Mouse (Mus musculus): Measurements from ENCODE around the gene Myo18a.

Myo18a gene

GRCm38 (mm10) chr11:77871436-77871835 lies 108.4 kb downstream of the Myo18a start:
- DNase-seq (ENCODE audit: low spot score in 2 of 2): no peak

DNA sequence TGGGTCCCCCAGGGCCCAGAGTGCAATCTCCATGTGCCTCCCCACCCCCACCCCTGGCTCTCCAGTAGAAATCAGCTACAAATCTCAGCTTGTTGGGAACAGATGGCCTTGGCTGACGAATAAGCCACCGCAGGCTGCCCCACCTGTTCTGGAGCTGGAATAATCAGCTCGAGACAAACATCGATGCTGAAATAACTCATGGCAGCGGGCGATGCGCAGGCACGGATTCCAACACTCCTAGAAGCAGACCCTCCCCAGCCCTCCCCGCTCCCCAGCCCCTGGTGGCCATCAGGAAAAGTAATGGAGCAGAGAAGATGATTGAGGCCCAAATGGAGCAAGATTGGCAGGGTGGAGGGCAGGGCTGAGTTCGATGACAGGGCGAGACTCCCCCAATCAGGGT lies 109.2 kb downstream of the Myo18a start:
- no peak for DNase-seq (ENCODE audit: low spot score in 2 of 2)

DNA sequence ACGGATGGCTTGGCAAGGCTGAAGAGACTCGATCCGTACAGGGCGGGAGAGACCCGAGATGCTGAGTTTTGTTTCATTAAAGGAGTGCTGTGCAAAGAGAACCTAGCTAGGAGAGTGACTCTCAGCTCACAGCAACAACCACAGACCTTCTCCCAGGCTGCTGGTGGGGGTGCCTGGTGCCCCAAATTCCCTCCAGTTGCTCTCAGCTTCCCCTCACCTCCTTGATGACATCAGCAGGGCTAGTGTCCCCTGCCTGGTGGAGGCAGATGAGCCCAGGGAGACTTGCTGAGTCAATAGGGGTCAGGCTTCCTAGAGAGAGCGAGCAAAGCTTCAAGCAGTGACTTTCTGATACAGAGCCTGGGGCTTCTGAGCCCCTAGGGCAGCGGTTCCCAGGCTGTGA lies 109.6 kb downstream of the Myo18a start:
- DNase-seq (ENCODE audit: low spot score in 2 of 2): no peak

- no peak for DNase-seq (ENCODE audit: low spot score in 2 of 2)
These were observed 110.1 kb downstream of the Myo18a start for GRCm38 (mm10) chr11:77873116-77873515.

DNA sequence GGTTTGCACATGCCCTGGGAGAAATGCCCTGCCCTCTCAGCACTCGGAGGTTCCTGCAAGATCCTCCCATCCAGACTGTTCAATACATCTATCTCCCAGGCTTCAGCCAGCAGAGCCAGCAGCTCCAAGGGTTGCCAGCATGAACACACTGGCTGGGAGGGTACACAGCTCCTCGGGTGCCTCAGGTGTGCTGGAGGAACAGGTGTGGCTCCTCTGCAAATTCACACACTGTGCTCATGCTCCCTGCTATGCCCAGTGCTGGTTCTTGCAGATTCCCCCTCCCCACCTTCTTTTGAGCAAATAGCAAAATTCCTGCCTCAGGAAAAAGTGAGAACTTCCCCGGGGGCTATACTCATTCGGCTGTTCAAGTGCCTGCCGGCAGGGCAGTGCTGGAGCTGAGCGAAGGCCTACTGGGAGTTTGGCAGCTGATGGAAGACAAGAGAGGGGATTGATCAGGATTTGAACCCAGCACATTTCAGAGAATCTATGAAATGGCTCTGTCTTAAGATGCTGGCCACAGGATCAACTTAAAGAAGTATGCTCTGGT lies 111.7 kb downstream of the Myo18a start:
- DNase-seq (ENCODE audit: low spot score in 2 of 2): no peak

GRCm38 (mm10) chr11:77875269-77875668 lies 112.2 kb downstream of the Myo18a start:
- no peak for DNase-seq (ENCODE audit: low spot score in 2 of 2)

- no peak for DNase-seq (ENCODE audit: low spot score in 2 of 2)
These were observed 113.1 kb downstream of the Myo18a start for GRCm38 (mm10) chr11:77875847-77876759.

DNA sequence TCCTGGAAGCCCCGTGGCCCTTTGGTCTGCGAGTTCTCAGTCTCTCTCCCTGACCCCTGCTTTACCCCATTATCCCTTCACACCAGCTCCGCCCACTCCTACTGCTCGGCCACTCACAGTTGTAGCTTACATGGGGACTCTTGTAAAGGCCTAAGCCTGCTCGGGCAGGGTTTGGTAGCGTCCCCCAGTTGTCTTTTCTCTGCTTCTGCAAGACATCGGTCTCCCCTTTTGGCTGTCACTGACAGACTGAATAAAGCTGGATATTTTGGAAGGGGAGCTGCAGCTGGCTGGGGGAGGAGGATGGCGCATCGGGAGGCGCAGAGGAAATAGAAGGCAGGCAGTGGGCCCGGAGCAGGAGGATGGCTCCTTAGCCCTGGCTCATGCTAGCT lies 113.7 kb downstream of the Myo18a start:
- DNase-seq (ENCODE audit: low spot score in 2 of 2): no peak

- DNase-seq (ENCODE audit: low spot score in 2 of 2): no peak
These were observed 121.6 kb downstream of the Myo18a start for GRCm38 (mm10) chr11:77884524-77885245.

GRCm38 (mm10) chr11:77885246-77885575 lies 122.2 kb downstream of the Myo18a start:
- DNase-seq (ENCODE audit: low spot score in 2 of 2): no peak

DNA sequence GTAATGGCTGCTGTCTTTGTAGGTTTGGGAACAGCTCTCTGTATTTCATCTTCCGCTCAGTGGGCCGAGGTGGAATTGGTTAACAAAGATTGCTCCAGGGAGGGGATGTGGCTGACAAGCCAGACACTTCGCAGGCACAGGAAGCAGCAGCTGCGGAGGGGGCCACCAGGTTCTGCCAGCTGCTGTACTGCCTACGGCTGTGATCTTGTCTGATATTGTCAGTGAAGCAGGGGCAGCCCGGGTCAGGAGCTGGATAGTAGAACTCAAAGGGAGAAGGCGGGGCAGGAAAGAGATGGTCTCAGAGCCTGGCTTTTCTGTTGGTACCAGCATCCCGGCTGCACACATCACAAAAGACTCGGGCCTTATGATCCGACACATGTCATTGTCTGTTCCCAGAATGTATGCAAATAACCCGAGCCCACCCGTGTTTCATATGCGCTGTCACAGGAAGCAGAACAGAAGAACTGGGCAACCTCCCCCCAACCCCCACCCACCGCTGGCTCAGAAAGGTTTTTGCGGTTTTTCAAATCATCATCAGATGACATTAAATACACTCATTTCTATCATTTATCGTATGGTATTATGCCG lies 124.4 kb downstream of the Myo18a start:
- no peak for DNase-seq (ENCODE audit: low spot score in 2 of 2)

- DNase-seq (ENCODE audit: low spot score in 2 of 2): no peak
These were observed 125.8 kb downstream of the Myo18a start for GRCm38 (mm10) chr11:77888846-77889245.

DNA sequence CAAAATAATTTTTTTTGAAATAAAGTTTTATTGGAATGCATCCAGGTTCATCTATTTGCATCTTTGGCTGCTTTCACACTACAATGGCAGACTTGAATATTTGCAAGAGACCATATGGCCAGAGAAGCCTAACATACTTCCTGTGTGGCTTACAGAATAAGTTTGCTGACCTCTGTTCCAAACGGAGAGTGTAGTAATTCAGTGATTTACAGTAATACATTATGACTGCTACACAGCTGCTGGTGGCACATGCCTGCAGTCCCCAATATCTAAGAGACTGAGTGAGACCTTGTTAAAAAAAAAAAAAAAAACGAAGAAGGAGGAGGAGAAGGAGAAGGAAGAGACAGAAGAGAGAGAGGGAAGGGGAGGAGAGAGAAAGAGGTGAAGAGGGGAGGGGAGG lies 126.4 kb downstream of the Myo18a start:
- DNase-seq (ENCODE audit: low spot score in 2 of 2): no peak

GRCm38 (mm10) chr11:77890648-77891258 lies 127.7 kb downstream of the Myo18a start:
- DNase-seq (ENCODE audit: low spot score in 2 of 2): no peak

DNA sequence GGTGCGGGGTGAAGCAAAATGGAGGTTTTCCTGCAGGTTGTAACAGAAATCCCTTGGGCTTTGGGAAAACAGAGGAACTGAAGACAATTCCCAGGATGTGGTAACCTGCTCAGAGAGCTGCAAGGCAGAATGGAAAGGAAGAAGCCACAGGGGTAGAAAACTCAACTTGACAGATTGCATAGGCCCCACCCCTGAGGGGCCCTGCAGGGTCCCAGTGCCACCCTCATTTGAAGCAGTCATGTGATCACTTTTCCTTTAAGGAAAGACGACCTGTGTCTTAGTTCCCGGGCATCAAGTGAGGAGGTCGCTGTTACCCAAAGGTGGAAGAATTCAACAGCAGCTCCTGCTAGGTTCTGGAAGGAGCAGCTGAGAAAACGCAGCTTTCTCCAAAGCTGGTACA lies 129.8 kb downstream of the Myo18a start:
- DNase-seq (ENCODE audit: low spot score in 2 of 2): no peak

- no peak for DNase-seq (ENCODE audit: low spot score in 2 of 2)
These were observed 130.2 kb downstream of the Myo18a start for GRCm38 (mm10) chr11:77893283-77893682.

DNA sequence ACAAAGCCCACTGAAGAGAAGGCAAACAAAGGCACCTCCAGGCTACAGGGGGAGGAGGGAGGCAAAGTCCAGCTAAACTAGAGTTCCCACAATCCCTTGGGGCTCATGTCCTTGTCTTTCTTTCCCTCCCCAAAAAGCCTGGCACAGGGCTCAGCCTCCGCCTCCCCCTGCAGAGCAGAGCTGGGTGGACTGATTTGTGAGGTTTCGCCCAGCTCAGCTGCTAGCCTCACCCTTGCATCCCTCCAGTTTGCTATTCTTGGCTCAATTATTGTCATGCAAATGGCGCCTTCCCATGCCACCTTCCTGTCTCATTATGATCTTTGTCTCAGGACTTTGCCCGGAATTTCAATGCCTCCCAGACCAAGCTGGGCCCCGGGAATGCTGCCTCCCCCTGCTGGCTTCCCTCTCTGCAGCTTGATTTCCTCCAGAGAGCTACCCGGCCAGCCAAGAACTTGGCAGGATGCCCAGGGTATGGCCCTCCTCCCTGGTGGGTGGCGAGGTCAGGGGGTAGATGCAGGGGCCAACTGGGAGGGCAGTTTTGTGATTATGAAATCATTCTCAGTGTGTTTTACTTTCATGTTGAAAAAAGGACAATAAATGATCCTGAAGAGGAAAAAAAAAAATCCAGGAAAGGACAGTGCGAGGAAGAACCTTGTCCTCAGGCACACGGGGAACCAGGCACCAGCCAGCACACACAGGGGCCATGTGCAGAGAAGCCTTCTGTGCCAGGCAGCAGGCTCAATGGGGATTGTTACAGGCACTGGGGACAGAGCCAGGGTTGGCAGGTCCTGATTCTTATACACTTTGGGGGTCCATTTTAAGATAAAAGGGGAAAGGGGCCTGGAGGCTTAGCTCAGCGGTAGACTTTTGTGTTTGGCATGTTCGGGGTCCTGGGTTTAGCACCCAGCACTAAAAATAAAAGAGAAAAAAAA lies 131.0 kb downstream of the Myo18a start, which contains the start of gene Pipox:
Gene Pipox (minus strand): TSS at position 310 of the 932 bp plus-strand sequence.
- DNase-seq (ENCODE audit: low spot score in 2 of 2): peak; percentile 79 to 84

DNA sequence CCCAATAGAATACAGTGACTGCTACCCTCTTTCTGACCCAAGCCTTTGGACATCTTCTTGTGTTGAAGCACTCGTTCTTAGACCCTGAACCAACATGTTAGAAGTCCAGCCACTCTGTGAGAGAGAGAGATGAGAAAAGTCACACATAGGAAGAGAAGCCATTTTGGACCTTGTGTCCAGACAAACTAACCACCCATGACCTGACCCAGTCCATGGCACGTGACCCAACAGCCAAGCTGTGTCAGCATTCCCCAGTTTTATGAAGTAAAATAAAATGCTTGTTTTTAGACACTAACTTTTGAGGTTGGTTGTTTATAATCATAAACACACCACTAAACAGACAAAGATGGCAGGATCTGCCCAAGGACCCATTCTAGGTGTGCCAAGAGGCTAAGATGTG lies 131.9 kb downstream of the Myo18a start:
- no peak for DNase-seq (ENCODE audit: low spot score in 2 of 2)

DNA sequence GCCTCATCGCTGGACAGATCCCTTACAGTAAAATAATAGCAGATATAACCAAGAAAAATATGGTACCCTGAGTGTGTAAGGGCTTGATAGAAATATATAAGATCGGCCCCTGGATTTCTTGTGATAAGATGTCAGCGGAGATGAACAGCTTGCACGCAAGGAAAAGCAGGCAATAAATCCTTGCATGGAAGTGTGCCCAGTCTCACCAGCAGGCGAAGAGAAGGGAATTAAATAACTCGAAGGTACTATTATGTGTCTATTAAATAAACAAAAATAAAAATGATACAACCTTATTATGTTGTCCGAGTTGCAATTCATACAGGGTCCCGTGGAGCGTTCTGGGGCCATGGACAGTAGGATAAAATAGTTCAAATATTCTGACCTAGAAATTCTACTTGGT lies 133.0 kb downstream of the Myo18a start:
- no peak for DNase-seq (ENCODE audit: low spot score in 2 of 2)

DNA sequence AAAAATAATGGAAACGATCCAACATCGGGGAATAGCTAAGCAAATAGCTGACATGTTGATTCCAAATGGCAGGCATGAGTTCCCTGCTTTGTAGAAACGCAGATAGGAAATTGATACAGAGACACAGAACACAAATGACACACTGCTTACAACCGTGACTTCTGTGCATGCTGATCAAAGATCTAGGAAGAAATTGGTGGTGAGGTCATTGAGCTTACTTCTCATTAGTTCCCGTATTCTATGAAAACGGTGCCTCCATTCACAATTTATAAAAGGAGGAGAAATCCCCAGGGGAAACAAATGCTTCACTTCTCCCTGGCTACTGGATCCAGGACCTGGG lies 133.4 kb downstream of the Myo18a start:
- DNase-seq (ENCODE audit: low spot score in 2 of 2): no peak
